Mouse (Mus musculus) Muller cell, postnatal 12 days (primary cell): ENCODE results near the gene Slc23a4.

Experiments used
- DNase-seq: peaks from one replicate; pipeline ENCODE4 v3.0.0-alpha.2; 2015; ENCODE audit errors: inconsistent ontology term

The Slc23a4 gene

DNA sequence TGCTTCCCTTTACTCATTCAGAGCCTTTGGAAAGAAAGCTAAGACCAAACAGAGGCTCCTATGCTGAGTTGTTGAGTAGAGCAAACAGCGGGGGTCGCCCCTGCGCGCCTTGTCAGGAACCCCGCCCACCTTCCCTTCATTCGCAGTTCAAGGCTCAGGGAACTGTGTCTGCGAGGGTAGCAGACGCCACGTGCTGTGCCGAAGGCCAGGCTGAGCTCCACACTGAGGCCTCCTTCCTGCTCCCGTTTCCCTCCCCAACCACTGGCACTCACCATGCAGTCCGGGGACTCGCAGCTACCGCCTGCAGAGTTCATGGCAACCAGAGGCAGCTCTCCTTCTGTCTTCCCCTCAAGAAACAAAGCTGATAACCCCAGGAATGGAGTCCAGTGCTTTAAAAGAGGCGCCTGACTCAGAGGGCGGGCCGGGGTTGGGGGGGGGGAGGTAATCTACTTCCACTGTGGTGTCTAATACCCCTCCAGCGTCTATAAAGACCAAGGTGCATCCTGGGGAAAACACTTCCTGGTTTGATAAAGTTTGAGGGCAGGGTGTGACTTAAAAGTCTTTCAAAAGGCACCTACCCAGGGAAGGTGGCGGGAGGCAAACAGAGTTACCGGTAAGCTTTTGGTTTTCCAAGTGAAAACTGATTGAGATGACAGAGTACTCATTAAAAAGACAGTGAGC, at the start of gene Slc23a4:
TSS of gene Slc23a4 (minus strand) at position 324 of the 681 bp plus-strand sequence.
- peak; percentile 27 for DNase-seq

DNA sequence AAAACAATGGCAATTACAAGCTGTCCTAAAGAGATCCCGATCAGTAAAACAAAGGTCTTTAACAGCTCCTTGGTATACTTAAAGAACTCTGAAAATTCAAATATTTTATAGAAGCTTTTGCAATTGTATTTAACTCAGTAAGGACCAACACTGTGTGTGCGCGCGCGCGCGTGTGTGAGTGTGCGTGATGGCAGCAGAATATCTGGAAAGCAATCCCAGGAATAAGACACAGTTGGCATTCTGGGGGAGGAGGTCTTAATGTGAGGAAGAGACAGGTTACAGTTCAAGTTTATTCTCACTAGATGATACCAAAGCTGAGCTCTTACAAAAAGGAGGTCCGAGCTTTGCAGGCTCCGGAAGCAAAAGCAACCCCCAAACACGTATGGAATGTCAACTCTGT, 45.1 kb upstream of the Slc23a4 start:
- no peak for DNase-seq

DNA sequence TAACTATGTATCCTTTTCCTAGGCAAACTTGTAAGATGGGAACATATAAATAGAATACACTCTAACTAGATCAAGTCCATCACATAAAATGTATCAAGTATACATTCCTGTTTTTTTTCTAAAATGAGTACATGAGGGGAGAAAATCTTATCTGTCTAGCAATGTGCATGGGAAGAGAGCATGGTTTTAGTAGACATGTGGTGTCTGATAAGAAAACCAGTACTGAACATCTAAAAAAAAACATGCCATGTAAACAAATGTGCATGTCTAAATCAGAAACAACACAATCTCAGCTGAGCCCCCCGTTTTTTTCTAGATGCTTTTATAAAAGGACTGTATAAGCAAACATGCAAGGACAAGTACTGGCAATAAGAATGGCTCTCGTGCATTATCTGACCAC, 44.5 kb upstream of the Slc23a4 start:
- no peak for DNase-seq

DNA sequence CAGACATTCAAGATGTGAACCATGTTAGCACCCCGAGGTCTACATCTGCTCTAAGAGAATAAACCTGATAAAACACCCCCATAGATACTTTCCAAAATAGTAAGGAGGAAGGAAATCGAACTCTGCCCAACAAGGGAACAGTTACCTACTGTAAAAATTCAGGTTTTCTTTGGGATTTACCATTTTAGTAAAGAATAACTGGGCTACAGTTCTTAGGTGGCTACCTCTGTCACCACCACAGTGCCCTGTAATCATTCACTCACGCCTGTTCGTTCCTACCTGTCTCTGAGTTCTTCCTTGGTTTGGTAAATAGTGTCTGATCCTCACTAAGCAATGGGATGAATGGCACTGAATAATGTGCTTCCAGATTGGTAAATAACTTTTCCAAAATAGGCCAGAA, 42.6 kb upstream of the Slc23a4 start:
- DNase-seq: peak; percentile 62

DNA sequence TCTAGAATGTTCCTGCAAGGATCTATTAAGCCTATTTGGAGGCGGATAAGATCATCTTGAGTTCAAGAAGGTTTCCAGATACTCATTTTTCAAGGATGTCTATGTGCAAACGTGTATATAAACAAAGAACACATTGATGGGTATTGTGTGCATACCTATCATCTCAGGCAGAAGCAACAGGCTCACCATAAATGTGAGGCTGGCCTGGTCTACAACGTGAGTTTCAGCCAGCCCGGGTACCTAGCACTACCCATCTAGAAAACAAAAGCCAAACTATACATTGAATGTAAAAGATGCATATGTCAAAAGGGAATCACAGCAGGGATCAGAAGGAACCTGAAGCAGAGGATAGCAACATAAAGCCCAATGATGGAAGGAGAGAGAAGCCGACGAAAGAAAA, 42.0 kb upstream of the Slc23a4 start:
- DNase-seq: no peak

DNA sequence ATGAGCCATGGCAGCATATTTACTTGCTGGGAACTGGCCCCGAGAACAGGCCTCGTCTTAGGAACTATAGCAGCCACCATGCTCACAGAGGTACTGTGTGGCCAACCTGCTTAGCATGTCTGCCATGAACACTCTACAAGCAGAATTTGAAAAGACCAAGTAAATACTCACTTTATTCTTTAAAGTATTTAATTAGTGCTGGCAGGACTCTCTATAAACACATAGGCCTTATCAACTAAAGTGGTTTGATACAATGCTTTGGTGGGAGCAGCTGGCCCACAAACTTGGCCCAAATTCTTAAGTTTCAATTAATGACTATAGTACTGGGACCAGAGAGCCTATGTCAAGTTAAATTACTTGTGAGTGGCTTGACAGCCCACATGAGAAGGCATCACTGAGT, 39.8 kb upstream of the Slc23a4 start:
- peak; percentile 95 for DNase-seq

DNA sequence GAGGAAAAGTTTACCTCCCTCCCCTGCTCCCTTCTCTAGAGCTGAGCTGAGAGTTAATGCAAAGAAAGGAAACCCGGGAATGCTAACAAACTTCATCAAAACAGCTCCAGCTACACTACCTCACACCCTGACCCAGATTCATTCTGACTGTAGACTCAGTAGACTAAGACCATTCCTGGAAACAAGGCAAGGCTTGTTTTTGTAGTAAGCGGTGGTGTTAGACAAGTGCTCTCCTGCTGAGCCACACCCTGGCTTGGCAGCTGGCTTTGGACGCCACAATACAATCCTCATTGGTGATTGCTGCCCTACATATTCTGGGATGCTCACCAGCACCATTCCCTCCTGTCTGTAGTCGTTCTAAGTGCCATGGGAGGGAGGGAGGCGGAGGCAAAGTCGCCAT, 39.1 kb upstream of the Slc23a4 start:
- peak; percentile 90 for DNase-seq

DNA sequence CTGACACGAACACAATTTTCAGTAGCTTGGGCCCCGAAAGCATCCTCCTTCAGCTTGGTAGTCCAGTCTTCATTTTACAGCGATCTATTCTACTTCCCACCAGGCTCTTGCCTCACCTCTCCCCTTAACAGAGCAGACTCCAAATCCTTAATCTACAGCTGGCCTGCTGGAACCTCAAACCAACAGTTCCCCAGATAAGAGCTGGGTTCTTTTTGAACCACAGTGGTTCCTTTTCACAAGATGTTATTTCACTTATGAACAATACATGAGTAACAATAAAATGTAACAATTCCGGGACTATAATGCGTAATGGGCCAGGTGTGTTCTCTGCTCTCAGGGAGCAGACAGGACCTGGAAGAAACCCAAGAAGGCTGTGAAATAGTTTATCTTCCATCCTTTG, 28.4 kb upstream of the Slc23a4 start:
- DNase-seq: no peak

DNA sequence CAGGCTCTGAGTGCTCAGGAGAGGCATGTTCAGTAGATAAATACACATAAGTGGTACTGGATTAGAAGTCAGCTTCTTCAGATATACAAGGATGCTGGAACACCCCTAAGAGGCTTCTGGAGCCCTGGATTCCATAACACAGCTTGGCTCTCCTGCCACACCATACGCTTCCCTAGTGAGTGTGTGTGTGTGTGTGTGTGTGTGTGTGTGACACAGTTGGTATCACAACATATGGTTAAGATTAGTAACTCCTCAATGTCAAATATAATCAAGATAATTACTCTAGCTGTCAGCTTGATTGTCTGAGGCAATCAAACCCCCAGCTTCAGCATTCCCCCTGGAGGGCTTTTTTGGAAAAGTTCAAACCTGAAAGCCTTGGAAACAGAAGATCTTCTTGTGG, 23.7 kb upstream of the Slc23a4 start:
- DNase-seq: no peak

DNA sequence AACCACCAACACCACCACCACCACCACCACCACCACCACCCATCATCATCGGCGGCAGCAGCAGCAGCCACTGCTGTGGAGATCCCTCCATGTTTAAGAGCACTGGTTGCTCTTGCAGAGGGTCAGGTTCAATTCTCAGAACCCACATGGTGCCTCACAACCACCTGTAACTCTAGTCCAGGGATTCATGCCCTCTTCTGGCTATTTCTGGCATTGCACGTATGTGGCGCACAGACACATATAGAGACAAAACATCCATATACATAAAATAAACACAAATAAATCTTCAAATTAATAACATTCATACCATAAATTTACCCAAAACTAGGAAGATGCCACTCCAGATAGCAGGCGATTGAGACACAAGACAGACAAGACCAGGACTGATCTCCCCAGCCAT, 22.5 kb upstream of the Slc23a4 start:
- DNase-seq: no peak

DNA sequence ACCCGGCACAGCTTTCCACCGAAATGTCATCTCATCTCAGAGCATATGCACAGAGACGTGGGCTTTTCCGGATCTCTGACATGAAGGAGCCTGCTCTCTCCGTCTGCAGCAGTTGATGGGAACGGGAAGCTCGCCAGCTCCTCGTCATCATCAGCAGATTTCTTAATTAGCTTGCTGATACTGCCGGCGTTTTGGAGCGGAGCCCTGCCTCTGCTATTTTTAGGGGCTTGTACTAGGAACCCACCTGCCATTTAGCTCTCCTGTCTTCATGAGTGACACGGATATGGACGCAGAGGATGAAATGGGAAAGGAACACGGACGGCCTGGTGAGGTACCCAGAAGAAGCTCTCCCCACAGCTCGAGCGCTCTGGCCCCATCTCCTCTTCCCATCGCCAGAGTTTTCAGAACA, 14.1 kb upstream of the Slc23a4 start:
- DNase-seq: peak; percentile 33

DNA sequence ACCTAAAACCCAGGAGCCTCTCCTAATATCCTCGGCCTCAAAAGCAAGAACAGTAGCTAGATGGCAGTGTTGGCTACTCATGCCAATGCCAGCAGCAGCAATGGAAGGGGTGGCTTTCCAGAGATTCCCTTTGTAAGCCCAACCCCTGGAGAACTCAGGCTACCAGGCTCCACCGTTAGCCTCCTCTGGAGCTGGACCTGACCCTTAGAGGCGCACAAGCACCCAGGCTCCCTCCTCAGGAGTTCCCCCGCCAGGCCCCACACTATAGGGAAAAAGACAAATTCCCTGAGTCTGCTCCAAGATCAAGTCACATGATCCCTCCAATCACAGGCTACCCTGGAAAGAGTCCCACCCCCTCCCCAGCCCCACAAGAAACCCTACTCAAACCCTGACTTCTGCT, 10.9 kb upstream of the Slc23a4 start:
- DNase-seq: peak; percentile 38

DNA sequence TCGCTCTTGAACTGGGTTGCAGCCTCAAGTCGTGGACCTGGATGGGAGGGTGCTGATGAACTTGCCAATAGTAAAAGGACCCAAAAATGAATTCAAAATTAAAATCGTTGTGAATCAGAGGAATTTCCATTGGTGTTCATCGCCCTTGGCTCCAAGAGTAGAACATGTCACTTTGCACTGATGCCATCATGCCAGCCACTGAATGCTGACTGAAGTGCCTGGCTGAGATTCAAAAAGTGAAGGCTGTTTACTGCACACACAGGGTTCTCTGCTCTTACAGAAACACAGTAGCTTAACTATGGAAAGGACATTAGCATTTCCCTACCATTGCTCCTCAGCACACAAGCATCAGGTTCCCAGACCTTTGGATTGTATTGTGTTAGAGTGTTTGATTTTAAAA, 8.3 kb upstream of the Slc23a4 start:
- DNase-seq: no peak

DNA sequence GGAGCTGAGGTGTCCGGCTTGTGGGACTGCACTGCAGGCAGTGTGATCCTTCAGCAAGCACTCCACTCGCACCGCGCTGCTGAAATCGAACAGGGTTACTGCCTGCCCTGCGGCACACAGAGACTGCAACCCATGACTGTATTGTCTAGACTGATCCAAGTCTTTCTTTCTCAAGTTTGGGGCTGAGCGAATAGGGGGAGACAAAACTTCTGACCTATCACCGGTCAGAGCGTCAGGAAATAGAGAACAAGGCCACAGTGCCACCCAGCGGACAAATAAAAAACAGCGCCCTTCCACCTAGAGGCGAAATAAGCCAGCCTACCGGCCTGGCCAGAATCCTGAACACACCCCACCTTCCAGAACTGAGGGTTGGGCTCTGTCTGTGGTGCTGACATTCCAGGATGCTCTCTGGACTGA, 7.1 kb upstream of the Slc23a4 start:
- DNase-seq: peak; percentile 84

DNA sequence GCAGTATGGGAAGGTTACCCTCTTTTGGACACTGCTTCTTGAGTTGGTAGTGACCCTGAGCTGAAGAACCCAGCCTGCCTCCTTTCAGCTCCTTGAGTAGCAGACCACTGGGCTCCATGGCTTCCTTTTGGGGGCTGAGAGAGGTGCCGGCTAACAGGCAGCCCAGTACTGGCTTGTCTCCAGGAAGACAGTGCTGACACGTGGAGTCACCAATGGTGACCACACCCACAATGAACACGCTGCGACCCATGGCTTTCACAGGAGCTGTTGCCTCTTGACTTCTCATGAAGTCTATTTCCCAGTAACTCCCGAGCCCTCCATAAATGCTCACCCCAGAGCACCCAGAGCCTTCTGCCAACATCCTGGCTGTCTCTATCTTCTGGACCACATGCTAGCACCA, 6.5 kb upstream of the Slc23a4 start:
- no peak for DNase-seq

DNA sequence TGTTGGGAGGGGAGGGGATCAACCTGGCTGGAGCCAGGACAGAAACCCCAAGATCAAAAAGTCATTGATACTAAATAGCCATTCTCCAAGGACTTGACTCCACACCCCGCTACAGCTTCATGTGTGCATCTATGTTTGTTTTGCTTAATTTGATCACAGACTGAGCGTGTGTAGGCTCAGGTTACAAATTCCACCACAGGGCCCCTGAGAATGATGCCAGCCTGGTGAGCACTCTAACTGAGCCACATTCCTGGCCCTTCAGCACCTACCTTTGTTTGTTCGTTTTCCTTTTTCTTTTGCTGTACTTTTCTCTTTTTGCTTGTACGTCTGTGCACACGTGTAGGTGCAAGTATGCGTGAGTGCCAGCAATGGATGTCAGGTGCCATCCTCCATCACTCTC, 1.1 kb upstream of the Slc23a4 start:
- DNase-seq: no peak

DNA sequence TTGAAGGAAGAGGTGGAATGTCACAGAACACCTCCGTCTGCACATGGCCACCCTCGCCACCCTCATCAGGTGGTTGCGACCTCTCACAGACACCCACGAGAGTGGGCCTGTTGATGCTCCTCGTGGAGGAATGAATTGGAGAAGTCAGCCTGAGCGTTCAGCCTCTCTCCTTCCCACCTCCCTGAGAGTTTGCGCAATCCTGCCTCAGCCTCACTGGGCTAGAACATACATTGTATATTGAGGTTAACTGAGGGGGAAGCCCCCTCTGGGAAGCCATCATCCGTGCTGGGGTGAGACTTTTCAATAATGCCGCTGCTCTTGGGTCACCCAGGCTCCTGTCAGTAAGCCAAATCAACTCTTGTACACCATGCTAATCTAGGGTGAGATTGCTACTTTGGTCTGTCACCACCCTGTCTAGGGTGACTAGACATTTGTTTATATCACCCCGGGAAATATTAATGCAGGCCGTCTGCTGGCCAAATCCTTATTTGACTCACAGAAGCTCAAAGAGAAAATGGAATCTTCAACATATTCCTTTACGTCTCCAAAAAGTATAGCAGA, 1.0 kb downstream of the Slc23a4 start:
- DNase-seq: no peak

DNA sequence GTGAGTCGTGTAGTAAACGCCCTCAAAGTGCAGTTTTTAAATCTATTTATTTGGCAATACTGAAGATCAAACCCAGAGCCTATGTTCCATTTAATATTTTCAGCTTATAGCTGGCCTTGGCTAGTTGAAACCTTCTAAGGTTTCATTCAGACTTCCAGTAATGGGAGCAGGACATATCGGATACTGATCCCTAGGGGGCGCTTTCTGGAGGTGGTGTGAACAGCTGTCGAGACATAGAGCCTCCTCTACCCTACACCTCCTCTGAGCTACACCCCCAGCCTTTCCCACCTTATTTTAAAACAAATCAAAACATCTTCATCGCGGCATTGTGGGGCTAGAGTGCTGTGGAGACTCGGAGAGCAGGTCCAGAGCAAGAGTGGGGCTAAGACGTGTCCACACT, 7.5 kb downstream of the Slc23a4 start:
- no peak for DNase-seq

DNA sequence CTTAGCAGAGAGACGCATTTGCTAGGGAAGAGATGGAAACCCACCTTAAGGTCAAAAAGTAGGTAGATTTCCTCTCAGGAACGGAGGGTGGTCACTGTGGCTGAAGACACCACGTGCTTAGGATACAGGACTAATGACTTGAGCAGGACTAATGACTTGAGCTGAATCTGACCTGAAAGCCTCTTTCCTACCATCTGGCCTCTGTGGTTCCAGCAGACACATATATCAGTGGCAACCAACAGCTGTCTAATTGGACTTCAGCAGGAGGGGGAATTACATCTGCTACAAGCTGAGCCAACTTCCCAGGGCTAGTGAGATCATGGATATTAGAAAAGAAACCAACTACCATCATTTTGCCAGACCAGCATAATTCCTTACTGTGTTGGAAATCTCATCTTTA, 8.9 kb downstream of the Slc23a4 start:
- DNase-seq: no peak

DNA sequence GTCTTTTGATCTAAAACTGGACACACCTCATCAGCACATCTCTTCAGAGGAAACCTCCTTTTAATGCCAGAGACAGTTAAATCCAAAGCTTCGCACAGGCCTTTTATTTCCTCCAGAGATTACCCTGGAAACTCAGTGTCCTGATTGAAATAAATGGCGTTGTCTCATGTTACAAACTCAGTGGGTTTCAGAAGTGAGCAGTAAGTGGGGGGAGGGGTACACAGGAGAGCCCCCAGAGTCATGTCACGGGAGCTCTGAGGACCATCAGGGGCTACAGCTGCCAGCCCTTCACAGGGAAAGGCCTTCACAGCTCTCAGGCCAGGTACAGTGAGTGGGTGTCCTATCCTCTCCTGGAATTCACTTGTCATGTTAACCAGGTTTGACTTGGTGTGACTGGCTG, 17.0 kb downstream of the Slc23a4 start:
- no peak for DNase-seq

DNA sequence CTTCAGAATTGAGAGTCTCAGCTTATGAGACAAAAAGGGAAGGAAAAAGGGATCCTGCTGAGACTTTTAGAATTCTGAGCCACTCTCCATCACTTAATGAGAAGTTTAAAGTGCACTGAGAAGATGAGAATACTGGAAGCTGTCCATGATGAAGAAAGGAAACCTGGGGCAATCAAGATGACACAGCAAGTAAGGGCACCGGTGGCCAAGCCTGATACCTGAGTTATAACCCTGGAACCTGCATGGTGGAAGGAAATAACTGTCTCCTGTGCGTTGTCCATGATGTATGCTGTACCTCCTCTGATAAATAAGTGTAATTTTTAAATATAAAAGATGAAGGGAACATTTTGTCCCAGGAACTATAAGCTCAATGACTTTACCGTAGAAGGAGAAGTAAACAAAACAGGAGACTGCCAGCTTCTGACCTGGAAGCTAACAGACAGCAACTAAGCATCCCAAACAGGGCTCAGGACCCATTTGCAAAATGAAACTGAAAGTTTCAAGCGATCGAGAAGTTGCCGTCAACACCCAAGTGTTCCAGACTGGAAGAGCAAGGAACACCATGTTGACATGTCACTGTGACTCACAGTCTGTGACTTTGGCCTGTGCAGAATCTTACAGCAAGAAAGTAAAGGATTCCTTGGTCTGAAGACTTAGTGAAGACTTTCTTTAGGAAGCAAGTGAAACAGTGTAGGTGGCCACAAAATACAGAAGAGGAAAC, 22.2 kb downstream of the Slc23a4 start:
- no peak for DNase-seq

DNA sequence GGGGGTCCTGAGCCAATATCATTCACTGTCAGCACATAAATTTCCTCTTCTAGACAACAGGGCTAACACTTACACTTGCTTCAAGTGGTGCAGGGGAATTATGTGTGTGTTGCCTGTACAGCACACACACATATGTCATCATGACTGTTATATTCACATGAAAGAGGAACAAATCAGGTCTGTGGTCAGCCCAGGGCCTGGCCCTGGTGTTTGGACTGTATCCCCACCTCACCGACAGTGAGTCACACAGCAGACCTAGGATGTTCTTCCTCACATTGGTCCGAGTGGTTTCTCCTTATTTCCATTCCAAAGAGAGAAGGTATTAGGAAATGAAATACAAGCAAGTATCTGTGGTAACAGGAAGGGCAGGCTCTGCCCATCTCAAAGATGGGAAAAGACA, 23.7 kb downstream of the Slc23a4 start:
- no peak for DNase-seq

DNA sequence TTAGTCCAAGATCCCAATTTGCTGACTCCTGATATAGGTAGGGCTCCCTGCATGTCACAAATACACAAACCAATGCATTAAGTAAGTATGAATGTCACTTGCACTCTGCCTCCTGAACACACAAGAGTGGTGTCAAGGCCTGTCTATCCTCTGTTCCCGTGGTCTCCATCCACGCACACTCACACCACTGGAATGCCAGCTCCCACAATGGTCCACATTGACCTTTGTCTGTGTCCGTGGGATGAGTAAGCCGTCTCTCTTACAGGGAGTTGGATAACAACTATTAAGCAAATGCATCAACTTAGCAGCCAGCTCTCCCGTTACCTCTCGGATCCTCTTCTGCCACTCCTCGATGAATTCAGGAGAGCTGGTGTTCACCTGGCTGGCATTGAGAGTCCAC, 29.1 kb downstream of the Slc23a4 start:
- peak; percentile 69 for DNase-seq
